Mouse (Mus musculus) G1E (cell line): ENCODE data around the gene Grik1. TPM values are rescaled to one million over a fixed set of nuclear protein-coding genes. Genes with fewer than 3 reads are reported as not detected.

Experiments
- ATAC-seq: 2 replicates; pipeline ENCODE4 v1.8.0; 2016; ENCODE audit warnings: mild to moderate bottlenecking; ENCODE audit not compliant: insufficient number of reproducible peaks, poor library complexity, low FRiP score, severe bottlenecking; ENCODE audit errors: extremely low read depth
- DNase-seq: peaks from one replicate; pipeline ENCODE4 v3.0.0; 2012; ENCODE audit warnings: low spot score
- H3K27me3 ChIP-seq: 2 replicates; pipeline ENCODE4 v1.6.1; 2012; ENCODE audit warnings: mild to moderate bottlenecking, low read length, inconsistent platforms; ENCODE audit not compliant: insufficient read depth
- H3K36me3 ChIP-seq: replicated peaks from 2 replicates; pipeline ENCODE3; 2012; ENCODE audit warnings: mild to moderate bottlenecking, inconsistent platforms
- H3K4me1 ChIP-seq: 2 replicates; pipeline ENCODE4 v1.6.1; 2012; ENCODE audit warnings: low read depth, low read length, inconsistent platforms, mixed read lengths; ENCODE audit not compliant: insufficient read depth
- H3K4me3 ChIP-seq: 2 replicates; pipeline ENCODE4 v1.5.1; 2012; ENCODE audit warnings: low read depth, mild to moderate bottlenecking, inconsistent platforms, low read length, moderate library complexity, mixed read lengths
- H3K9me3 ChIP-seq: replicated peaks from 2 replicates; pipeline ENCODE4 v1.6.1; 2012; ENCODE audit warnings: inconsistent platforms
- CTCF ChIP-seq: IDR thresholded peaks from 2 replicates; pipeline ENCODE4 v1.5.1; 2012; ENCODE audit warnings: low read depth, low read length, inconsistent platforms, mixed read lengths
- GATA1 ChIP-seq: IDR thresholded peaks from 2 replicates; pipeline ENCODE4 v1.6.1; 2012; ENCODE audit warnings: borderline replicate concordance, low read length, inconsistent platforms, mixed read lengths
- GATA2 ChIP-seq: IDR thresholded peaks from 2 replicates; pipeline ENCODE4 v1.6.1; 2012; ENCODE audit warnings: low read depth, low read length, inconsistent platforms, borderline replicate concordance
- POLR2AphosphoS5 ChIP-seq: IDR thresholded peaks from 2 replicates; pipeline ENCODE4 v1.6.1; 2012; ENCODE audit warnings: low read depth, low read length, inconsistent platforms; ENCODE audit not compliant: insufficient replicate concordance
- TAL1 ChIP-seq: conservative IDR thresholded peaks from 2 replicates; pipeline ENCODE4 v1.6.1; 2012; ENCODE audit warnings: low read depth, low read length, inconsistent platforms, mixed read lengths
- polyA plus RNA-seq: library from polyadenylated mRNA; stranded (reverse); fragments of >175 nt; gene quantifications from 2 replicates; pipeline ENCODE4 v1.2.3, GENCODE M21; 2012
- total RNA-seq, 2 experiments: library from RNA; stranded (forward) in 1 of 2; stranded (reverse) in 1 of 2; fragments of 200-1000 nt in 1 of 2; fragments of >200 nt in 1 of 2; fragmentation: Nextera tagmentation in 1 of 2; gene quantifications; 2 replicates each; pipeline ENCODE4 v1.2.3; 2014 to 2017

Grik1 gene
- total and polyA plus RNA-seq, 3 experiments: 0.05 TPM; not detected in 2

DNA sequence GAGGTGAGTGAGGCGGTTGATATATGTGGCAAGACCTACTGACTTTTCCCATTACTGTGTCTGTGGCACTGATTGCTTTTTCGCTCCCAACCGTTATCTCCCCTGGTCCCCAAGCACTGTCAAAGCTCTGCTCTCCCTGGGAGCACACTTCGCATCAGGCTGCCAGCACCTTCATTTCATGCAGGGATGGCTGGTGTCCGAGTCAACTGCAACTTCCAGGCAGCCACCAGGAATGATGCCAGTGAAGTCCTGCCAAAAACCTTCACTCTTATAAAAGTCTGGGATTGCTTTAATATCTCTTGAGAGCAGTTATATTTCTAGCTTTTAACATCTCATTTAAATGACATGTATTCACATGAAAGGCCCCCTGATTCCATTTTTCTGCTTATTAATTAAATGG lies 215.3 kb downstream of the Grik1 start:
- Histone ChIP-seq H3K36me3 (no peaks in the 10 kb centered on the region), H3K4me3 (no peak overlapping the region), H3K27me3 (no peaks in the 10 kb centered on the region), H3K9me3 (peaks cover 26% of the 10 kb centered on the region), H3K4me1 (no peaks in the 10 kb centered on the region)
- TF ChIP-seq TAL1 (no peak), GATA1 (no peak), POLR2AphosphoS5 (no peak), CTCF (no peak), GATA2 (no peak)
- DNase-seq: no peak
- no peak for ATAC-seq

DNA sequence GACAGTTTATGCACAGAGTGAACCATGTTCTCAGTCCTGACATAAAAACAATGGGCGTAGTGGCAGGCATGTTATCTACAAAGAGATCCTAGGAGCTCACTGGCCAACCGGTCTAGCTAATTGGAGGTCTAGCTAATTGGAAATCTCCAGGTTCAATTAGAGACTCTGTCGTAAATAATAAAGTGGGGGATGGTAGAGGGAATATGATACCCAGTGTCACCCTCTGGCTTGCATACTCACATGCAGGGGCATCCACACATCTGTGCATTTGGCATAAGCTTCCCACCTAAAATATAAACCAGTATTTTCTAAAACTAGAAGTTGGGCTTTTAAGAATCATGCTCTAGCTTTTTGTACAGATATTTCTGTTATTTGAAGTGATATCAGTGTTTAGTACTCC lies 229.1 kb downstream of the Grik1 start:
- TF ChIP-seq GATA1: no peak
- no peak for TF ChIP-seq TAL1
- TF ChIP-seq GATA2: no peak
- no peak for TF ChIP-seq POLR2AphosphoS5
- no peak for TF ChIP-seq CTCF
- ATAC-seq (no peak), DNase-seq (no peak)
- peaks cover 22% of the 10 kb centered on the region for H3K9me3 ChIP-seq
- no peaks in the 10 kb centered on the region for H3K27me3 ChIP-seq
- no peaks in the 10 kb centered on the region for H3K36me3 ChIP-seq
- H3K4me1 ChIP-seq: no peaks in the 10 kb centered on the region
- H3K4me3 ChIP-seq: no peak overlapping the region

DNA sequence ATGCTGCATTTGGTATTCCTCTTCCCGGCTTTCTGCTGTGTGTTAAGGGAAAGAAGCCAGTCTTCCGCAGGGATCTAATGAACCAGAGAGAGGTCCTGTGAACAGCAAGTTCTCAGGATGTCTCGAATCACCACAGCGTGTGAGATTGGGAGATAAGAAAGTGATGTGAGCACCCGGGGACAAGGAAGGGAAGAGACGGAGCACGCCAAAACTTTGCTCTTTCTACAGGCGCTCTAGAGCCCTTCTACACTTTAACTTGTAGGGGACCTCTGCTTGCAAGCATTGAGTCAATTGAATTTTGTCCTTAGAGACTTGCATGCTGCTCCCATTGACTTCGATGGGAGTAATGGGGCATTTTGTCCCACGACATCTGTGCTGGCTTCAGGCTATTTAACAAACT lies 241.9 kb downstream of the Grik1 start:
- no peak overlapping the region for H3K4me3 ChIP-seq
- H3K4me1 ChIP-seq: no peaks in the 10 kb centered on the region
- ATAC-seq (no peak), DNase-seq (no peak)
- no peaks in the 10 kb centered on the region for H3K36me3 ChIP-seq
- peaks cover 20% of the 10 kb centered on the region for H3K9me3 ChIP-seq
- no peaks in the 10 kb centered on the region for H3K27me3 ChIP-seq
- no peak for TF ChIP-seq CTCF
- TF ChIP-seq GATA1: no peak
- TF ChIP-seq GATA2: no peak
- no peak for TF ChIP-seq POLR2AphosphoS5
- TF ChIP-seq TAL1: no peak

DNA sequence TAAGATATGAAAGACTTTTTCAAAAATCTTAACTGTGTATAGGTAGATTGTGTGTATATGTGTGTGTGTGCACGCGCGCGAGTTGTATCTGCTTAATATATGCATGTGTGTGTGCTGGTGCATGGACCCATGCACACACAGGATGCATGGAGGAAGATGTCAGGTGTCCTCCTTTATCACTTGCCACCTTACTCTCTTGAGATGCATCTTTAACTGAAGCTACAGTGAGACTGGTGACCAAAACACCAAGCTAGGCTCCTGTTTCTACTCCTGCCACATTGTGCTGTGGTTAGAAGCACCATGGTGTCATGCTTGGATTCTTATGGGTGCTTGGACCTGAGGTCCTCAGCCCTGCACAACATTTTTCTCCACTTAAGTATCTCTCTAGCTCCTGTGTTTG lies 245.7 kb downstream of the Grik1 start:
- Histone ChIP-seq H3K4me3 (no peak overlapping the region), H3K9me3 (peaks cover 20% of the 10 kb centered on the region), H3K36me3 (no peaks in the 10 kb centered on the region), H3K27me3 (no peaks in the 10 kb centered on the region), H3K4me1 (no peaks in the 10 kb centered on the region)
- DNase-seq (no peak), ATAC-seq (no peak)
- TF ChIP-seq TAL1 (no peak), CTCF (no peak), GATA1 (no peak), POLR2AphosphoS5 (no peak), GATA2 (no peak)

DNA sequence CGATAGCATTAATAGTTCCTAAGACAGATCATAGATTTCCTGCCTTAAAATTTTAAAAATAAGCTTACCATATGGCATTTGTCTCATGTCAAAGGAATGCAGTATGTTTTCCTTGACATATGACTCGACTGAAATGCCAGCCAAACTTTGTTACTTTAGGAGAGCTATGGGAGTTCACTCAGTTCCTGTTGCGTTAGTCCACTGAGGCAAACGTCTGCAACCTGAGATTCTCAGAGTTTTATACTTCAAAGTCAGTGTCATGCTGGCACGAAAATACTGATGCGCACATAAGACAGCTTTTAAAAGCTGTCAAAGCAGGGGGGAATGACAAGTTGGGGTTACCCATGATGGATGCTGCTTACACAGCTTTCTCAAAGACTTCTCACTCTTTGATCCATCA lies 247.6 kb downstream of the Grik1 start:
- no peaks in the 10 kb centered on the region for H3K27me3 ChIP-seq
- TF ChIP-seq CTCF (no peak), GATA2 (no peak), TAL1 (no peak), GATA1 (no peak), POLR2AphosphoS5 (no peak)
- no peaks in the 10 kb centered on the region for H3K4me1 ChIP-seq
- no peak overlapping the region for H3K4me3 ChIP-seq
- ATAC-seq (no peak), DNase-seq (no peak)
- H3K9me3 ChIP-seq: peaks cover 21% of the 10 kb centered on the region
- no peaks in the 10 kb centered on the region for H3K36me3 ChIP-seq

DNA sequence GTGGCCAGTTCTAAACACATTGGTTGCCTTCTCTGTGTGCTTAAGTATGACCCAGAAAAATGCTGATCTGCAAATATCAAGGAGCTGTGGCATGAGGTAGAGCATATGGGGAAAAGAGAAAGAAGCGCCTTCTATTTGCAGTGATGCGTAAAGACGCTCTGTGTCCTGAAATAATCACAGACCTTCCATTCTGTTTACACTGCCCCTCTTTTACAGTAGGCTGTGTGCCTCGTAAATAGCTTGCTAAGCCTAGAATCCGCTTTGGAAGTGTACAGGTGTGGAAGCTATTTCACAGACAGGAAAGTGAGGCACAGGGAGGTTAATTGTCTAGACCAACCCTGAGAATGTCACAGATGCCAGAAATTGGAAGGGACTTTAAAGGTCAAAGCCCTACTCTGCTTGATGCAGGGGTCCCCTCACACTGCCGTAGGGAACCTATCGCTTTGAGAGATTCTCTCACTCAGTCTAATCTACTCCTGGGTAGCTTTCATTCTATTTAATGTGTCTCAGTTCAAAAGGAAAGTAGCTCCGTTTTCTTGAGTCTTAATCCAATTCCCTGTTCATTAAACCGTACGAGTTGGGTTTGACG lies 251.5 kb downstream of the Grik1 start:
- no peaks in the 10 kb centered on the region for H3K36me3 ChIP-seq
- TF ChIP-seq GATA1 (no peak), GATA2 (no peak), CTCF (no peak), POLR2AphosphoS5 (no peak), TAL1 (no peak)
- no peak overlapping the region for H3K4me3 ChIP-seq
- H3K4me1 ChIP-seq: no peaks in the 10 kb centered on the region
- DNase-seq (no peak), ATAC-seq (no peak)
- no peaks in the 10 kb centered on the region for H3K27me3 ChIP-seq
- H3K9me3 ChIP-seq: peaks cover 30% of the 10 kb centered on the region

DNA sequence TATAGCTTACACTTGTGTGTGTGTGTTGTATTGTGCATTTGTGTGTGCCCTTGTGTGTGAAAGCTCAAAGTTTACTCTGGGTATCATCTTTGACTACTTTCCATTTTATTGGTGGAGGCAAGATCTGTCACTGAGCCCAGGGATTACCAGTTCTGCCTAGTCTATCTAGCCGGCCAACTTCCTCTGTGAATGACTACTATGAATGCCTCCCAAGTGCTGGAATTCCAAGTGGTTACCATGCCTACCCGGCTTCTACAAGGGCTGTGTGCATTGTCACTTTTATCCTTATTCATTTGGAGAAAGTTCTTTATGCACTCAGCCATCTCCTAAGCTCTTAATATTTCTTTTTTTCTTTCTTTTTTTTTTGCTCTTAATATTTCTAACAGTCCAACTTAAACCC lies 301.3 kb downstream of the Grik1 start:
- no peaks in the 10 kb centered on the region for H3K36me3 ChIP-seq
- no peaks in the 10 kb centered on the region for H3K27me3 ChIP-seq
- peaks cover 24% of the 10 kb centered on the region for H3K9me3 ChIP-seq
- H3K4me3 ChIP-seq: no peak overlapping the region
- DNase-seq (no peak), ATAC-seq (no peak)
- H3K4me1 ChIP-seq: no peaks in the 10 kb centered on the region
- TF ChIP-seq TAL1 (no peak), GATA1 (no peak), GATA2 (no peak), POLR2AphosphoS5 (no peak), CTCF (no peak)
